Mouse (Mus musculus) cortical plate, adult 2 months (tissue): ENCODE data around the gene Ephb1. TPM values are rescaled to one million over a fixed set of nuclear protein-coding genes. Genes with fewer than 3 reads are reported as not detected.
A peak's percentile ranks its signal among the peaks of the same experiment; 100 is the strongest.

Experiments
- H3K27ac ChIP-seq: fragments of 200-500 bp; 2 replicates; pipeline ENCODE4 v1.5.1; 2012; ENCODE audit warnings: low read length, control low read depth, inconsistent platforms; ENCODE audit not compliant: insufficient read depth
- H3K4me1 ChIP-seq: fragments of 200-500 bp; 2 replicates; pipeline ENCODE4 v1.6.1; 2011; ENCODE audit warnings: low read length; ENCODE audit not compliant: control insufficient read depth, insufficient read depth
- H3K4me3 ChIP-seq: fragments of 200-500 bp; 2 replicates; pipeline ENCODE4 v1.5.1; 2011; ENCODE audit warnings: mild to moderate bottlenecking, low read length, control low read depth; ENCODE audit not compliant: insufficient read depth
- CTCF ChIP-seq: fragments of 200-500 bp; IDR thresholded peaks from 2 replicates; pipeline ENCODE4 v1.5.1; 2011; ENCODE audit warnings: mild to moderate bottlenecking, control low read depth, low read length; ENCODE audit not compliant: insufficient read depth; ENCODE audit errors: extremely low read depth
- POLR2A ChIP-seq: fragments of 200-500 bp; IDR thresholded peaks from 2 replicates; pipeline ENCODE4 v1.6.1; 2011; ENCODE audit warnings: mild to moderate bottlenecking, low read length, control low read depth; ENCODE audit not compliant: insufficient read depth; ENCODE audit errors: extremely low read depth
- polyA plus RNA-seq: library from polyadenylated mRNA; depleted of rRNA; stranded (reverse); fragments of >200 nt; gene quantifications from 2 replicates; pipeline ENCODE4 v1.2.3, GENCODE M21; 2012

The Ephb1 gene
- polyA plus RNA-seq, 1 experiment: 30.8 TPM

GRCm38 (mm10) chr9:102192724-102193685 is 161.5 kb downstream of the Ephb1 start:
- Histone ChIP-seq H3K4me1 (no peaks in the 10 kb centered on the region), H3K4me3 (no peak overlapping the region), H3K27ac (peak overlapping the region; percentile 60; the same call in 1 of the 2 replicates)
- no peak for TF ChIP-seq CTCF
- no peak for TF ChIP-seq POLR2A

GRCm38 (mm10) chr9:102190058-102190457 is 164.4 kb downstream of the Ephb1 start:
- H3K27ac ChIP-seq: no peak overlapping the region
- TF ChIP-seq CTCF (no peak), POLR2A (no peak)
- no peaks in the 10 kb centered on the region for H3K4me1 ChIP-seq
- no peak overlapping the region for H3K4me3 ChIP-seq

- Histone ChIP-seq H3K27ac (no peak overlapping the region), H3K4me1 (no peaks in the 10 kb centered on the region), H3K4me3 (no peak overlapping the region)
- no peak for TF ChIP-seq CTCF
- TF ChIP-seq POLR2A: no peak
Observed at GRCm38 (mm10) chr9:102189406-102189805, 165.1 kb downstream of the Ephb1 start.

- no peak for TF ChIP-seq CTCF
- TF ChIP-seq POLR2A: no peak
- H3K4me1 ChIP-seq: peaks cover 5% of the 10 kb centered on the region
- H3K4me3 ChIP-seq: no peak overlapping the region
- no peak overlapping the region for H3K27ac ChIP-seq
Observed at GRCm38 (mm10) chr9:102183663-102184274, 170.7 kb downstream of the Ephb1 start.

DNA sequence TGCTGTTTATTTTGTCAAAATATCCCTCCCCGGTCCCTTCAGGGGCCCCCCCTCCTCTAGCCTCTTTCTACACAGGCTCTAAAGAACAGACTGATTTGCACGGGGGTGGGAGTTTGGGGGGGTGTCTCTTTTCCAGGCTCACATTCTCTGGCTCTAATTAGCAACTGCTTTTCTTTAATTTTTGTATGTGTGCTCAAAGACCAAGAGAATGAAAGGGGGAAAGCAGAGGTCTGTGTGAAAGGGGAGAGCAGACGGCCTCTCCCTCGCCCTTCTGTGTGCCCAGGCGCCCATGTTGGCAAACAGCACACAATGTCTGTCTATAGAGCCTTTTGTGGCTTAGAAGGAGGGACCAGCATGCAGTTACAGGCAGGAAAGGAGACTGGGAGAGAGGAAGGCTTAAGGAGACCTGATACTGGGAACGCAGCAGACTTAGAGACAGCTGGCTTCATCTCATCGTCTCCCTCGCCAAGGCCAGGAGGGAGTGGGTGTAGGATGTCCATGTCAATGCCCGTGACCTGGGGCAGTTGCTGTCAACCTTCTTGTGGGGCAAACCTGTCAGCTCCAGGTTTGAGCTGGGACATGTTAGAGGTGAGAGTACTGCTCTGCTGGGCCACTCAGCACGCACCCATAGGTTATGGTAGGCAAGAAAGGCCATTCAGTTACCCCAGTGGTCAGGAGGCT is 172.5 kb downstream of the Ephb1 start:
- H3K27ac ChIP-seq: no peak overlapping the region
- no peak for TF ChIP-seq CTCF
- TF ChIP-seq POLR2A: no peak

GRCm38 (mm10) chr9:102181276-102181675 is 173.2 kb downstream of the Ephb1 start:
- peaks cover 5% of the 10 kb centered on the region for H3K4me1 ChIP-seq
- no peak overlapping the region for H3K4me3 ChIP-seq
- H3K27ac ChIP-seq: no peak overlapping the region
- TF ChIP-seq CTCF: no peak
- no peak for TF ChIP-seq POLR2A

More for the DNA sequence above, 172.5 kb downstream of the Ephb1 start:
- H3K4me3 ChIP-seq: no peak overlapping the region
- H3K4me1 ChIP-seq: peaks cover 5% of the 10 kb centered on the region

DNA sequence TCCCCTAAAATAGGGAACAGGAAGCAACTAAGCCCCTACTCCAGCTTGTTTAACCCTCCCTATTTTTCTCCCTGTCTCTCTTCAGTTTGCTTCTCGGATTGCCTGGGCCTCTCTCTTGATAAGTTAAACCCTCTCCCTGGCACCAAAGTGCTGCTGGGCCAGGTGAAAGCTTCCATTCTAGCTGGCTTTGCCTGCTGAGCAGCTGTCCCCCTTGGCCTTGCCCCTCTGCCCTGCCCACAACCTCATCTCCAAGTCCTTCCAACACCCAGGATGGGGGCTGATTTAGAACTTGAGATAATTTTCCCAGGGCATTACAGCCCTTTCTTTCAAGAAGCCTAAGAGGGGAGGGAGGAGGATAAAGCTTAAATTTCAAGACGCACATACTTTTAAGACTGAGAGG is 174.0 kb downstream of the Ephb1 start:
- TF ChIP-seq POLR2A (no peak), CTCF (no peak)
- Histone ChIP-seq H3K27ac (no peak overlapping the region), H3K4me3 (no peak overlapping the region), H3K4me1 (peaks cover 5% of the 10 kb centered on the region)

- Histone ChIP-seq H3K27ac (no peak overlapping the region), H3K4me1 (peaks cover 5% of the 10 kb centered on the region), H3K4me3 (no peak overlapping the region)
- TF ChIP-seq CTCF: no peak
- TF ChIP-seq POLR2A: no peak
Observed at GRCm38 (mm10) chr9:102180070-102180469, 174.4 kb downstream of the Ephb1 start.

GRCm38 (mm10) chr9:102169706-102170105 is 184.8 kb downstream of the Ephb1 start:
- Histone ChIP-seq H3K4me1 (no peaks in the 10 kb centered on the region), H3K4me3 (no peak overlapping the region), H3K27ac (no peak overlapping the region)
- TF ChIP-seq POLR2A (no peak), CTCF (no peak)

GRCm38 (mm10) chr9:102155876-102156275 is 198.6 kb downstream of the Ephb1 start:
- H3K4me3 ChIP-seq: no peak overlapping the region
- H3K27ac ChIP-seq: no peak overlapping the region
- no peaks in the 10 kb centered on the region for H3K4me1 ChIP-seq
- TF ChIP-seq CTCF (no peak), POLR2A (no peak)
